Mouse (Mus musculus): ENCODE measurements around the gene Nrp2. TPM values are rescaled to one million over a fixed set of nuclear protein-coding genes. Genes with fewer than 3 reads are reported as not detected.
A peak's percentile ranks its signal among the peaks of the same experiment; 100 is the strongest.

The Nrp2 gene
- polyA plus RNA-seq, 1 experiment from 2014 or later = 7.1 TPM

- Histone ChIP-seq H3K9me3 (ENCODE audit: control insufficient read depth, low read length) (no peaks in the 10 kb centered on the region), H3K4me2 (replicated peaks; ENCODE audit: low read depth, low read length) (no peak overlapping the region), H3K36me3 (ENCODE audit: control insufficient read depth, insufficient read depth, low read length) (no peaks in the 10 kb centered on the region), H3K27ac (ENCODE audit: low read depth, low read length) (no peak overlapping the region), H3K4me1 (ENCODE audit: control insufficient read depth, insufficient read depth, low read length) (peaks cover 19% of the 10 kb centered on the region), H3K4me3 (ENCODE audit: low read length) (no peak overlapping the region), H3K9ac (ENCODE audit: low read depth, low read length) (no peak overlapping the region), H3K27me3 (ENCODE audit: control insufficient read depth, insufficient read depth, low read length) (no peaks in the 10 kb centered on the region)
- 50% methylated on average over 4 of the region's 4 CpGs for WGBS
- no peak for ATAC-seq (ENCODE audit: low FRiP score, low TSS enrichment)
Measured at GRCm38 (mm10) chr1:62853996-62854395, 150.9 kb downstream of the Nrp2 start.

- Histone ChIP-seq H3K36me3 (ENCODE audit: control insufficient read depth, insufficient read depth, low read length) (no peaks in the 10 kb centered on the region), H3K27me3 (ENCODE audit: control insufficient read depth, insufficient read depth, low read length) (no peaks in the 10 kb centered on the region), H3K4me2 (replicated peaks; ENCODE audit: low read depth, low read length) (no peak overlapping the region), H3K9me3 (ENCODE audit: control insufficient read depth, low read length) (no peaks in the 10 kb centered on the region), H3K4me3 (ENCODE audit: low read length) (no peak overlapping the region), H3K9ac (ENCODE audit: low read depth, low read length) (no peak overlapping the region), H3K27ac (ENCODE audit: low read depth, low read length) (no peak overlapping the region), H3K4me1 (ENCODE audit: control insufficient read depth, insufficient read depth, low read length) (peaks cover 5% of the 10 kb centered on the region; the same call in 1 of the 2 replicates)
- 41% methylated on average over 2 of the region's 2 CpGs for WGBS
- no peak for ATAC-seq (ENCODE audit: low FRiP score, low TSS enrichment)
Measured at GRCm38 (mm10) chr1:62859098-62859497, 156.0 kb downstream of the Nrp2 start.

- H3K36me3 ChIP-seq (ENCODE audit: control insufficient read depth, insufficient read depth, low read length) = no peaks in the 10 kb centered on the region
- no peak overlapping the region for H3K4me3 ChIP-seq (ENCODE audit: low read length)
- WGBS = 75% methylated on average over 9 of the region's 9 CpGs
- H3K4me1 ChIP-seq (ENCODE audit: control insufficient read depth, insufficient read depth, low read length) = peaks cover 5% of the 10 kb centered on the region; the same call in 1 of the 2 replicates
- H3K9me3 ChIP-seq (ENCODE audit: control insufficient read depth, low read length) = no peaks in the 10 kb centered on the region
- H3K4me2 ChIP-seq (replicated peaks; ENCODE audit: low read depth, low read length) = no peak overlapping the region
- H3K27me3 ChIP-seq (ENCODE audit: control insufficient read depth, insufficient read depth, low read length) = no peaks in the 10 kb centered on the region
- no peak overlapping the region for H3K27ac ChIP-seq (ENCODE audit: low read depth, low read length)
- no peak for ATAC-seq (ENCODE audit: low FRiP score, low TSS enrichment)
- H3K9ac ChIP-seq (ENCODE audit: low read depth, low read length) = no peak overlapping the region
Measured at GRCm38 (mm10) chr1:62859556-62860300, 156.6 kb downstream of the Nrp2 start.

- H3K9ac ChIP-seq (ENCODE audit: low read depth, low read length) = no peak overlapping the region
- no peak overlapping the region for H3K4me2 ChIP-seq (replicated peaks; ENCODE audit: low read depth, low read length)
- no peak overlapping the region for H3K4me3 ChIP-seq (ENCODE audit: low read length)
- H3K4me1 ChIP-seq (ENCODE audit: control insufficient read depth, insufficient read depth, low read length) = peaks cover 5% of the 10 kb centered on the region; the same call in 1 of the 2 replicates
- 71% methylated on average over 5 of the region's 5 CpGs for WGBS
- H3K27ac ChIP-seq (ENCODE audit: low read depth, low read length) = no peak overlapping the region
- no peaks in the 10 kb centered on the region for H3K36me3 ChIP-seq (ENCODE audit: control insufficient read depth, insufficient read depth, low read length)
- no peaks in the 10 kb centered on the region for H3K27me3 ChIP-seq (ENCODE audit: control insufficient read depth, insufficient read depth, low read length)
- no peaks in the 10 kb centered on the region for H3K9me3 ChIP-seq (ENCODE audit: control insufficient read depth, low read length)
- no peak for ATAC-seq (ENCODE audit: low FRiP score, low TSS enrichment)
Measured at GRCm38 (mm10) chr1:62860327-62860726, 157.2 kb downstream of the Nrp2 start.

GRCm38 (mm10) chr1:62860788-62861187 lies 157.7 kb downstream of the Nrp2 start:
- Histone ChIP-seq H3K9me3 (ENCODE audit: control insufficient read depth, low read length) (no peaks in the 10 kb centered on the region), H3K9ac (ENCODE audit: low read depth, low read length) (no peak overlapping the region), H3K36me3 (ENCODE audit: control insufficient read depth, insufficient read depth, low read length) (no peaks in the 10 kb centered on the region), H3K4me1 (ENCODE audit: control insufficient read depth, insufficient read depth, low read length) (peaks cover 5% of the 10 kb centered on the region; the same call in 1 of the 2 replicates), H3K4me2 (replicated peaks; ENCODE audit: low read depth, low read length) (no peak overlapping the region), H3K4me3 (ENCODE audit: low read length) (no peak overlapping the region), H3K27me3 (ENCODE audit: control insufficient read depth, insufficient read depth, low read length) (no peaks in the 10 kb centered on the region), H3K27ac (ENCODE audit: low read depth, low read length) (no peak overlapping the region)
- ATAC-seq (ENCODE audit: low FRiP score, low TSS enrichment) = 0 out of 2 replicates have a peak, but pooled peaks have one; percentile 35
- 11% methylated on average over 5 of the region's 5 CpGs for WGBS
